Mouse (Mus musculus) megakaryocyte, embryonic 14.5 days (primary cell): Measurements from ENCODE around the gene Rhd.

Experiments
- FLI1 ChIP-seq: IDR thresholded peaks from 2 replicates; pipeline ENCODE4 v1.6.1; 2012; ENCODE audit warnings: low read length, inconsistent platforms, mixed read lengths
- GATA1 ChIP-seq: IDR thresholded peaks from 3 replicates; pipeline ENCODE4 v1.6.1; 2012; ENCODE audit warnings: mixed read lengths, low read length, inconsistent platforms, borderline replicate concordance

DNA sequence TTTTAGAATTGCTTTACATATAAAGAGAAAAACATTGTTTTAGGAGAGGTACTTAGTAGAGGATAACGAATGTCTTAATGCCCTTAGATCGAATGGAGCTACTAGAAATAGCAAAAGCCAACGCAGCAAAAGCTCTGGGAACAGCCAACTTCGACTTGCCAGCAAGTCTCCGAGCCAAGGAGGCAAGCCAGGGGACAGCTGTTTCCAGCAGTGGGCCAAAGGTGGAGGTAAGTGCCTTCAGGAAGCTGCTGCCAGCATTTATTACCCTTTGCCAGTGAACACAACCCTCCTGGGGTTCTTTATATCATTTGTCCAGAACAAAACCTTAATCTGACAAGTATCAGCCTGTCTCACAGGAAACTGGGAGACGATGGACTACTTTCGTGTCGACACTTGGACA is 60.9 kb downstream of the Rhd start:
- no peak for TF ChIP-seq FLI1
- no peak for TF ChIP-seq GATA1
